Mouse (Mus musculus): ENCODE data around the gene Ccdc134.

DNA sequence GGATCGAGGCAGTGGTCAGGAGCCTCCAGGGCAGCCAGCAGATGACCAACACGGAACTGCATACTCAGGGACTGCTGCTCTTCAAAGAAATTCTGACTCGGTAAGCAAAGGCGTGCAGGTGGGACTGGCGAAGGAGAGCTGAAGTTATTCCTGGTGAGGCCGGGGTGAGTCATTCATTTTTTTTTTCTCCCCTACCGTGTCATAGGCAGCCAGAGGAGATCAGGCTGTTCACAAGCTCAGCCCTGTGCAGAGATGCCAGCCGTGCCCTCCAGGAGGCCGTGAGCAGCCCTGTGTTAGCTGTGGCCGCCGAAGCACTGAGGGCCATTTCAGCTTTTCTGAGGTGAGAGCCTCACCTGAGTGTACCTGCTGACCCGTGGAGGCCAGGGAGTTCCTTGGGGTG lies 41.6 kb upstream of the Ccdc134 start:
- TF ChIP-seq CHD2 (IDR thresholded peaks at IDR 0.05; ENCODE audit: low read depth, low read length) (no peak), HCFC1 (IDR thresholded peaks at IDR 0.05; ENCODE audit: borderline replicate concordance, insufficient read depth, low read length) (no peak), ZNF384 (IDR thresholded peaks at IDR 0.05; ENCODE audit: low read depth, low read length) (no peak), MAFK (IDR thresholded peaks at IDR 0.05; ENCODE audit: insufficient read depth, low read depth, low read length) (no peak), ZC3H11A (IDR thresholded peaks at IDR 0.05; ENCODE audit: borderline replicate concordance, low read depth, low read length) (no peak)

Measured in ES-E14 (cell line).